Mouse (Mus musculus) heart, embryonic 15.5 days (tissue): ENCODE results near the gene Slc6a3. TPM values are rescaled to one million over a fixed set of nuclear protein-coding genes. Genes with fewer than 3 reads are reported as not detected.

Source experiments
- ATAC-seq: fragments of 200-750 bp; cut with Nextera tagmentation; replicated peaks from 2 replicates; pipeline ENCODE4 v1.8.0; 2017; ENCODE audit warnings: low read depth, moderate TSS enrichment; ENCODE audit not compliant: insufficient number of reproducible peaks, insufficient read depth, low FRiP score
- H3K27ac ChIP-seq: fragments of 300-500 bp; sonication (generic); 2 replicates; pipeline ENCODE4 v1.5.1; 2015; ENCODE audit warnings: mild to moderate bottlenecking, inconsistent platforms
- H3K27me3 ChIP-seq: fragments of 300-500 bp; sonication (generic); 2 replicates; pipeline ENCODE4 v1.6.1; 2015; ENCODE audit warnings: inconsistent platforms
- H3K36me3 ChIP-seq: fragments of 300-500 bp; sonication (generic); 2 replicates; pipeline ENCODE4 v1.6.1; 2015; ENCODE audit warnings: mild to moderate bottlenecking, inconsistent platforms
- H3K4me1 ChIP-seq: fragments of 300-500 bp; sonication (generic); replicated peaks from 2 replicates; pipeline ENCODE4 v1.6.1; 2015; ENCODE audit warnings: inconsistent platforms
- H3K4me2 ChIP-seq: fragments of 300-500 bp; sonication (generic); 2 replicates; pipeline ENCODE4 v1.6.1; 2015; ENCODE audit warnings: inconsistent platforms, mild to moderate bottlenecking, moderate library complexity
- H3K4me3 ChIP-seq: fragments of 300-500 bp; sonication (generic); 2 replicates; pipeline ENCODE4 v1.5.1; 2015; ENCODE audit warnings: mild to moderate bottlenecking, inconsistent platforms
- H3K9ac ChIP-seq: fragments of 300-500 bp; sonication (generic); 2 replicates; pipeline ENCODE4 v1.6.1; 2015; ENCODE audit warnings: mild to moderate bottlenecking, inconsistent platforms
- H3K9me3 ChIP-seq: fragments of 300-500 bp; sonication (generic); replicated peaks from 2 replicates; pipeline ENCODE4 v1.6.1; 2016; ENCODE audit warnings: inconsistent platforms
- whole genome bisulfite sequencing: fragments of 180-500 bp; shearing (Covaris S2); methylation state at CpG from one replicate; pipeline ENCODE4 v1.1.7; 2015; ENCODE audit warnings: mixed read lengths; 5-methylcytosine and 5-hydroxymethylcytosine counted together
- polyA plus RNA-seq: library from polyadenylated mRNA; unstranded; fragments of >200 nt; fragmentation: Nextera tagmentation; extraction: Ambion mirVana; gene quantifications from 2 replicates; pipeline ENCODE4 v1.2.1, GENCODE M21; 2015

The Slc6a3 gene
- polyA plus RNA-seq, 1 experiment from 2014 or later: 0.05 TPM

DNA sequence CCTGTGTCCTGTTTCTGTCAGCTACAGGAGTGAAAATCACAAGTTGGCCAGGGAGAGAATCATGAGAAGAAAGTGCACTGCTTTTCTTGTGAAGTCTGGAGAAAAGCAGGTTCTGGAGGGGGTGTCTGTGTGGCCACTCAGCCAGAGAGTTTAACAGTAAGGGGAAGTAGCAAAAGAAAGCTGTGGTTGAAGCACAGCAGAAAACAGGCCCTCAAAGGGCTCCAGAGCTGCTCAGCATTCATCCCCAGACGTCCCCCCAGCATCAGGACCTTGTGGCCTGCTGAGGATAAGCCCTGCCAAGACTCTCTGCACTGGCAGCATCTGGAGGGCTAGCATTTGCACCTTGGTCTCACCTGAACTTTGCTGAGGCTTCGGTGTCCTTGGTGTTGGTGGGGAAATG, 56.0 kb downstream of the Slc6a3 start:
- H3K4me1 ChIP-seq: no peaks in the 10 kb centered on the region

DNA sequence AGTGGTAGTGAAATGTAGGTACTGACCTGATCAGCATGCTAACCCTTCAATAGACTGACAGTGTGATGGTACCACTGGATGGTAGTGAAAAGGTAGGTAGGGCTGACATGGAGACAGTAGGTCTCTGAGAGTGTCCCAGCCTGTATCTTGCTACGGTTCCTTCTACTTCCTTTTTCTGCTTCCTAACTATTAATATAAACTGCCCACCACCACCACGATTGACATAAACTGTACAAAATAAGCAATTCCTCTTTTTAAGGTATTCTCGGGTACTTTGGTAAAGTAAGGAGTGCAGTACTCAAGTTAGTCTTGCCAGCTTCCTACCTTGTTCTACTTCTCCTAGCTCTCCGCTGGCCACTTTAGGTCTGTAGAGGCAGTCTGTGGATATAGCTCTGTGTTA, 59.7 kb downstream of the Slc6a3 start:
- Histone ChIP-seq H3K27me3 (peaks cover 39% of the 10 kb centered on the region), H3K9me3 (no peaks in the 10 kb centered on the region), H3K4me2 (no peak overlapping the region), H3K4me3 (no peak overlapping the region), H3K36me3 (no peaks in the 10 kb centered on the region), H3K4me1 (no peaks in the 10 kb centered on the region), H3K9ac (no peak overlapping the region), H3K27ac (no peak overlapping the region)
- WGBS: 46% methylated on average over 4 of the region's 4 CpGs
- ATAC-seq: no peak

More for the DNA sequence above, 56.0 kb downstream of the Slc6a3 start:
- Histone ChIP-seq H3K4me3 (no peak overlapping the region), H3K9me3 (no peaks in the 10 kb centered on the region), H3K4me2 (no peak overlapping the region), H3K27me3 (peaks cover 28% of the 10 kb centered on the region), H3K36me3 (no peaks in the 10 kb centered on the region), H3K27ac (no peak overlapping the region), H3K9ac (no peak overlapping the region)
- no peak for ATAC-seq
- 43% methylated on average over 2 of the region's 2 CpGs for WGBS

DNA sequence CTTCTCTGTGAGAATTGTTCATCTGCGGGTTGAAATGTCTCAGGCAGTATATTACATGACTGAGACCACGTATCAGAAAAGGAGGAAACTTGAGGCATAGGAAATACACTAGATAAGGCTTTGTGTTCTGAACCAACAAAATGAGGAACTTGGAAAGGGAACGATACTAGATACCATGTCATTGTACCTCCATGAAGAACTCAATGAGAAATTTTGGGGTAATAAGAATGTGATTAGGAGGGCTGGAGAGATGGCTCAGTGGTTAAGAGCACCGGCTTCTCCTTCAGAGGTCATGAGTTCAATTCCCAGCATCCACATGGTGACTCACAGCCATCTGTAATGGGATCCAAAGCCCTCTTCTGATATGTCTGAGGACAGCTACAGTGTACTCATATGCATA, 63.7 kb downstream of the Slc6a3 start:
- Histone ChIP-seq H3K27ac (no peak overlapping the region), H3K9me3 (no peaks in the 10 kb centered on the region), H3K9ac (no peak overlapping the region), H3K4me1 (peaks cover 13% of the 10 kb centered on the region), H3K4me3 (no peak overlapping the region), H3K4me2 (no peak overlapping the region), H3K27me3 (peaks cover 30% of the 10 kb centered on the region), H3K36me3 (no peaks in the 10 kb centered on the region)
- 56% methylated on average over 4 of the region's 4 CpGs for WGBS
- no peak for ATAC-seq

DNA sequence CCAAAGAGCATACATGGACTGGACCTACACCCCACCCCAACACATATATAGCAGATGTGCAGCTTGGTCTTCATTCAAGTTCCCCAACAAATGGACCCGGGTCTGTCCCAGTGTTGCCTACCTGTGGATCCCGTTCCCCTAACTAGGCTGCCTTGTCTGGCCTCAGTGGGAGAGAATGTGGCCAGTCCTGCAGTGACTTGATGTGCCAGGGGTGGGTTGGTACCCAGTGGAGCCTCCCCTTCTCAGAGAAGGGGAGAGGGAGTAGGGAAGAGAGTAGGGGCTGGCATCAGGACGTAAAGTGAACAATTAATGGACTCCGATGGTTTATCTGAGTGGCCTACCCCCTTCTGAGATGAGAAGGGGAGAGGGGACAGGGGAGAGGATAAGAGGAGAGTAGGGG, 66.5 kb downstream of the Slc6a3 start:
- no peak for ATAC-seq
- Histone ChIP-seq H3K9me3 (no peaks in the 10 kb centered on the region), H3K4me1 (peaks cover 18% of the 10 kb centered on the region), H3K27me3 (peaks cover 7% of the 10 kb centered on the region; the same call in 1 of the 2 replicates), H3K36me3 (peaks cover 20% of the 10 kb centered on the region), H3K9ac (peak overlapping the region; percentile 87), H3K27ac (no peak overlapping the region), H3K4me3 (peak overlapping the region; percentile 78), H3K4me2 (peak overlapping the region; percentile 94)
- 60% methylated on average over 4 of the region's 4 CpGs for WGBS

DNA sequence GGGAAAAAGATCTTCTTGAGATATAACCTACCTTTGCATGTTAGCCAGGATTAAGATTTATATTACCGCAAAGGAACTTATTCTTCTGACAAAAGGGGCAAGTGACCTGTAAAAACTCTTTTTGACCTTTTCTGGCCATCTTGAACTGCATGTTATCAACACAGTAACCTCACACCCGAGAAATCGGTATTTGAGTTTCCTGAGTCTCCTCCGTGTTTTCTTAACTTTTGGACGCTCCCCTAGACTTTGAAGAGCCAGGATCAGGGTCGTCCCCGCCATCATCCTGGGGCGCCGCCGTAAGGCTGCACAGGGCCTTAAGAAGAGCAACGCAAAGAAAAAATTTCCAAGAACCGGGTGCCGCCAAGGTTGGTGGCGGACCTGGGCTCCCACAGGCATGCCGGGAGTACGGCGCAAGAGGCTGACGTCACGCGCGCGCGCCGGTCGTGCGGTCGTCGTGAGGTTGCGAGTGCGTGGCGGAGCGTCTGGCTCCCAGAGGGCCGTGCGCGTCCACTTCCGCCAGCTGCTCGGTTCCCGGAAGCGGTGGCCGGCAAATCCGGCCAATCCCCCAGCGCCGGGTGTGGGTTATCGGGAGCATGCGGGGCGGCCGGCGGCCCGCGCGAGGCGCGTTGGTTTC, 67.1 kb downstream of the Slc6a3 start, which contains the start of gene Clptm1l:
Clptm1l (plus strand) TSS at position 485 of the 634 bp plus-strand sequence.
- Histone ChIP-seq H3K4me3 (peak within 1 kb of the TSS; percentile 78), H3K36me3 (peaks cover 22% of the 10 kb centered on the region), H3K27me3 (0 out of 2 replicates have a peak, but pooled peaks cover 3% of the 10 kb centered on the region), H3K9ac (peak within 1 kb of the TSS; percentile 87), H3K4me1 (peaks cover 18% of the 10 kb centered on the region), H3K4me2 (peak within 1 kb of the TSS; percentile 94), H3K9me3 (no peaks in the 10 kb centered on the region), H3K27ac (peak within 1 kb of the TSS; percentile 76)
- under 1% methylated on average over 53 of the region's 53 CpGs for WGBS
- peak; percentile 97 for ATAC-seq

DNA sequence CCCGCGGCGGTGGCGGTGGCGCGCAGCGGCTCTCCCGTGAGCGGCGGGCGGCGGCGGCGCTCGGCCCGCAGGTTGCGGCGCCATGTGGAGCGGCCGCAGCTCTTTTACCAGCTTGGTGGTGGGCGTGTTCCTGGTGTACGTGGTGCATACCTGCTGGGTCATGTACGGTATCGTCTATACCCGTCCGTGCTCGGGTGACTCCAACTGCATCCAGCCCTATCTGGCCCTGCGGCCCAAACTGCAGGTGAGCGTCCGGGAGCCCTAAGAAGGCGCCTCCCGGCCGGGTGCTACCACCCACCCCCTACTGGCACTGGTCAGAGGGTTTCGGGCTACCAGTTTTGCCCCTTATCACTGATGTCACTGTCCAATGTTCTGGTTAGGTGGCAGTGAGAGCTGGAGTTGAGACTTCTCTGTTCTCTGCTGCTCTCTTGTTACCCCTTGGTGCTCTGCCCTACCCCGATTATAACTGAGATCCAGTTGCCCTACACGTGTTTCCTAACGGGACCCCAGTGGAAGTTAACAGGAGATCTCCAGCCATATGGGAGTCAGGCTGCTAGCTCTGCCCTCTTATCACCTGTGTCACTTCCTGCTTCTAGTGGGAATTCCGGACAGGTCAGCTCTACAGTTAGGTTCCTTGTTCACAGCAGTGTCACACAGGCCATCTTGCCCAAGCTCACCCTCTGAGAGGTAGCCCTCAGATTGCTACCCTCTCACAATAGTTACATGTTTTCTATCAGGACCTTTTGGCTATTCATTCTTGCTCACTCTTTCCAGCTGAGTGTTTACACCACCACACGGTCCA, 67.8 kb downstream of the Slc6a3 start:
- peaks cover 18% of the 10 kb centered on the region for H3K4me1 ChIP-seq
- ATAC-seq: peak; percentile 59
- no peaks in the 10 kb centered on the region for H3K9me3 ChIP-seq
- H3K27me3 ChIP-seq: 0 out of 2 replicates have a peak, but pooled peaks cover 3% of the 10 kb centered on the region
- H3K4me2 ChIP-seq: peak overlapping the region; percentile 94
- peaks cover 29% of the 10 kb centered on the region for H3K36me3 ChIP-seq
- WGBS: 2% methylated on average over 39 of the region's 39 CpGs
- peak overlapping the region; percentile 78 for H3K4me3 ChIP-seq
- peak overlapping the region; percentile 87 for H3K9ac ChIP-seq
- H3K27ac ChIP-seq: peak overlapping the region; percentile 66

DNA sequence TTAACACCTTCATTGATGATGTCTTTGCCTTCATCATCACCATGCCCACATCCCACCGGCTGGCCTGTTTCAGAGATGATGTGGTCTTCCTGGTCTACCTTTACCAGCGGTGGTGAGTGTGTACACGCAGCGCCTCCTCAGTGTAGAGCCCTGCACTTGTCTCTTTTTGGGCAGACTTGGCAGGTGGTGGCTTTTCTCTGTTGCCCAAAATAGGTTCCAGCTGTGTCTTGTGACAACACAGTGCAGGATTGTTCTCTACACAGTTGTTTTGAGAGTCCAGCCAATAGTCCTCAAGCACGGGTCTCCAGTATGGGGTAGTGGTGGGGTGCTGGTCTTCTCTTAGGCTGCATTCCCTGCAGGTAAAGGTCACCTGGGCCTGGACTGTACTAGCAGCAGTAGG, 81.9 kb downstream of the Slc6a3 start:
- no peak overlapping the region for H3K27ac ChIP-seq
- H3K4me2 ChIP-seq: no peak overlapping the region
- H3K4me3 ChIP-seq: no peak overlapping the region
- H3K9ac ChIP-seq: no peak overlapping the region
- ATAC-seq: no peak
- H3K27me3 ChIP-seq: no peaks in the 10 kb centered on the region
- H3K4me1 ChIP-seq: no peaks in the 10 kb centered on the region
- 85% methylated on average over 5 of the region's 5 CpGs for WGBS
- peaks cover 86% of the 10 kb centered on the region for H3K36me3 ChIP-seq
- no peaks in the 10 kb centered on the region for H3K9me3 ChIP-seq

DNA sequence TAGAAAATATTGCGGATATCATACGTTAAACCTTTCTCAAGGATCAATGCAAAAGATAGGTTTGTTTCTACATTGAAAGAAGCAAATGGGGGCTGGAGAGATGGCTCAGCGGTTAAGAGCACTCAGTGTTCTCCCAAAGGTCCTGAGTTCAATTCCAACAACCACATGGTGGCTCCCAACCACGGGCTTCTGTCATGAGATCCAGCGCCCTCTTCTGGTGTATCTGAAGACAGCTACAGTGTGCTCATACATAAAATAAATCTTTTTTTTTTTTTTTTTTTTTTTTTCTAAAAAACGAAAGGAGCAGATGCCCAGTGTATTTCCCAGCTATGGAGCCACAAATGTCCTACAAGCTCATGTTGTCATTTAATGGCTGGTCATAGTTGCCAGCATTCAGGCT, 84.1 kb downstream of the Slc6a3 start:
- H3K36me3 ChIP-seq: peaks cover 64% of the 10 kb centered on the region
- ATAC-seq: no peak
- no peak overlapping the region for H3K27ac ChIP-seq
- no peaks in the 10 kb centered on the region for H3K27me3 ChIP-seq
- H3K4me3 ChIP-seq: no peak overlapping the region
- no peaks in the 10 kb centered on the region for H3K9me3 ChIP-seq
- no peak overlapping the region for H3K9ac ChIP-seq
- H3K4me2 ChIP-seq: no peak overlapping the region
- 66% methylated on average over 6 of the region's 6 CpGs for WGBS
- no peaks in the 10 kb centered on the region for H3K4me1 ChIP-seq

DNA sequence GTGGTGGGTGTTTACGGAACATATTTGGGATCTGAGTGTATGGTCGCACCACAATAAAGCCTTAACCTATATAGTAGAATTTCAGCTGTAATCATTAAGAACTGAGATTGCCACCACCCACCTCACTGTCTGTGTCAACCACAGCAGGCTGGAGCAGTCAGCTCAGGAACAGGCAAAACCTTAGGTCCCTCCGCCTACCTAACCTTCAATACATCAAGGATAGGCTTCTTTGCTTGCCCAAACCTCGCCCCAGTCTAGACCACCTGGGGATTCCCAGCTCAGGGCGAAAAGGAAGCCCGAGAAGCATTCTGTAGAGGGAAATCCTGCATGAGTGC, 89.8 kb downstream of the Slc6a3 start:
- Histone ChIP-seq H3K9me3 (no peaks in the 10 kb centered on the region), H3K4me1 (peaks cover 12% of the 10 kb centered on the region), H3K4me3 (peak overlapping the region; percentile 68), H3K27ac (no peak overlapping the region), H3K4me2 (peak overlapping the region; percentile 97), H3K27me3 (no peaks in the 10 kb centered on the region), H3K36me3 (0 out of 2 replicates have a peak, but pooled peaks cover 8% of the 10 kb centered on the region), H3K9ac (no peak overlapping the region; the same call in 1 of the 2 replicates)
- WGBS: 45% methylated on average over 6 of the region's 6 CpGs
- ATAC-seq: no peak

DNA sequence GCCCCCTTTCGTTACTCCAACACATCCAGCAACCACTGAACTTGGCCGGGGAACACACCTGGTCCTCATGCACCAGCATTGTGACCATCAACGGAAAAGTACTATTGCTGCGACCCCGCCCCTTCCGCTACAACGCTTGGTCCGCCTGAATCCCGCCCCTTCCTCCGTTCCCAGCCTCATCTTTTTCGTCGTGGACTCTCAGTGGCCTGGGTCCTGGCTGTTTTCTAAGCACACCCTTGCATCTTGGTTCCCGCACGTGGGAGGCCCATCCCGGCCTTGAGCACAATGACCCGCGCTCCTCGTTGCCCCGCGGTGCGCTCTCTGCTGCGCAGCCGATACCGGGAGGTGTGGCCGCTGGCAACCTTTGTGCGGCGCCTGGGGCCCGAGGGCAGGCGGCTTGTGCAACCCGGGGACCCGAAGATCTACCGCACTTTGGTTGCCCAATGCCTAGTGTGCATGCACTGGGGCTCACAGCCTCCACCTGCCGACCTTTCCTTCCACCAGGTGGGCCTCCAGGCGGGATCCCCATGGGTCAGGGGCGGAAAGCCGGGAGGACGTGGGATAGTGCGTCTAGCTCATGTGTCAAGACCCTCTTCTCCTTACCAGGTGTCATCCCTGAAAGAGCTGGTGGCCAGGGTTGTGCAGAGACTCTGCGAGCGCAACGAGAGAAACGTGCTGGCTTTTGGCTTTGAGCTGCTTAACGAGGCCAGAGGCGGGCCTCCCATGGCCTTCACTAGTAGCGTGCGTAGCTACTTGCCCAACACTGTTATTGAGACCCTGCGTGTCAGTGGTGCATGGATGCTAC, 90.4 kb downstream of the Slc6a3 start, which contains the start of gene Tert:
Tert (plus strand) TSS at position 167 of the 805 bp plus-strand sequence.
- H3K27me3 ChIP-seq: no peaks in the 10 kb centered on the region
- H3K4me1 ChIP-seq: peaks cover 12% of the 10 kb centered on the region
- H3K9ac ChIP-seq: peak within 1 kb of the TSS; percentile 66
- H3K9me3 ChIP-seq: no peaks in the 10 kb centered on the region
- peak within 1 kb of the TSS; percentile 97 for H3K4me2 ChIP-seq
- 0 out of 2 replicates have a peak, but pooled peaks cover 2% of the 10 kb centered on the region for H3K36me3 ChIP-seq
- ATAC-seq: peak; percentile 70
- H3K27ac ChIP-seq: no peak within 1 kb of the TSS
- 11% methylated on average over 47 of the region's 47 CpGs for WGBS
- H3K4me3 ChIP-seq: peak within 1 kb of the TSS; percentile 68
